Mouse (Mus musculus) gastrocnemius, postnatal 4 days (tissue): ENCODE data around the gene Col4a3. TPM values are rescaled to one million over a fixed set of nuclear protein-coding genes. Genes with fewer than 3 reads are reported as not detected.

ENCODE experiments used
- DNase-seq, 2 experiments: peaks; one replicate each; pipeline ENCODE4 v3.0.0; 2021 to 2022; ENCODE audit warnings: low spot score in 2 of 2, mixed read lengths in 2 of 2
- total RNA-seq, 2 experiments: library from RNA; stranded (reverse); gene quantifications; 2 replicates each; pipeline ENCODE4 v1.2.3; 2021

Col4a3 gene
- total RNA-seq, 2 experiments from 2014 or later: 0.21 to 0.52 TPM

- no peak for DNase-seq
Measured at GRCm38 (mm10) chr1:82766641-82767040, 179.9 kb downstream of the Col4a3 start.

GRCm38 (mm10) chr1:82768269-82768668 is 181.5 kb downstream of the Col4a3 start, which contains the start of gene Tm4sf20:
TSS of gene Tm4sf20 (minus strand) at chr1:82768461.
- no peak for DNase-seq

- no peak for DNase-seq
Measured at GRCm38 (mm10) chr1:82771022-82771586, 184.4 kb downstream of the Col4a3 start, which contains the start of gene Gm47791. TSS of gene Gm47791 (minus strand) at chr1:82771243.

Other genes starting within 250 kb of the Col4a3 start
- 1 to 10 TPM in 1 of 2 experiments, under 1 TPM in 1; 0.62 to 1.0 TPM for gene Col4a4, start 72 bp upstream of the Col4a3 start, total RNA-seq
- 100 to 1,000 TPM; 146 to 158 TPM for gene Mff, start 138.0 kb downstream of the Col4a3 start, total RNA-seq
- gene Tm4sf20, start 181.5 kb downstream of the Col4a3 start, total RNA-seq: not detected
- not detected for gene Gm47791, start 184.3 kb downstream of the Col4a3 start, total RNA-seq